ENCODE assay signal across 18 mouse cellular contexts in the genomic region with DNA sequence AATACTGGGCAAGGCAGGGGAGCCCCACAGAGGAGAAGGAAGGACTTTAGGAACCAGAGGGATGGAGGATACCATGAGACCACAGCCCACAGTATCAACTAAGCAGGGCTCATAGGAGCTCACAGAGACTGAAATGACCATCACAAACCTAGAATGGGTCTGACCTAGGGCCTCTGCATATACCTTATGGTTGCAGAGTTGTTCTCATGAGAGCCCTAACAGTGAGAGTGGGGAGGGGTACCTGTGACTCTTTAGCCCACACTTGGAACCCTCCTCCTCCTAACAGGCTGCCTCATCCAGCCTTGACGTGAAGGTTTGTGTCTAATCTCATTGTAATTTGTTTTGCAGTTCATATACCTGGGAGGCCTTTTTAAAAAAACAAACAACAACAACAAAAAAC. TPM values are rescaled to one million over a fixed set of nuclear protein-coding genes. Genes with fewer than 3 reads are reported as not detected.
DNase-seq lines count a peak whose midpoint lies in the region; ATAC-seq and TF ChIP-seq lines count a peak whose summit lies in the region.
"Had no signal": no experiment of that assay in that cellular context is flagged by ENCODE, and none has a peak within 500 bp of the region (broad histone marks: within the 10 kb centered on the region; RNA-seq: fewer than 3 reads in every experiment).

No protein-coding gene starts in this region.

- WGBS in forebrain, embryonic 15.5 days, result 86% methylated on average over 1 of the region's 1 CpGs
- WGBS in forebrain, postnatal 0 days, result 77% methylated on average over 1 of the region's 1 CpGs
- 91% methylated on average over 1 of the region's 1 CpGs for WGBS in intestine, embryonic 14.5 days
- WGBS in intestine, postnatal 0 days, result 91% methylated on average over 1 of the region's 1 CpGs
- 82% methylated on average over 1 of the region's 1 CpGs for WGBS in neural tube, embryonic 13.5 days

- H3K9me3 ChIP-seq in forebrain, embryonic 15.5 days, result no peaks in the 10 kb centered on the region
- no peaks in the 10 kb centered on the region for H3K9me3 ChIP-seq in forebrain, postnatal 0 days (ENCODE audit: low read length)
- H3K9me3 ChIP-seq in intestine, embryonic 14.5 days (ENCODE audit: control insufficient read depth, low read length), result no peaks in the 10 kb centered on the region
- H3K9me3 ChIP-seq in intestine, postnatal 0 days (ENCODE audit: control insufficient read depth), result no peaks in the 10 kb centered on the region
- H3K9me3 ChIP-seq in neural tube, embryonic 13.5 days, result no peaks in the 10 kb centered on the region
- H3K9me3 ChIP-seq: heart, embryonic 10.5 days; heart, embryonic 15.5 days; limb, embryonic 13.5 days; lung, embryonic 15.5 days had no signal

- H3K4me1 ChIP-seq in forebrain, embryonic 15.5 days, result 0 out of 2 replicates have a peak, but pooled peaks cover 2% of the 10 kb centered on the region
- no peaks in the 10 kb centered on the region for H3K4me1 ChIP-seq in forebrain, postnatal 0 days (ENCODE audit: insufficient read depth)
- H3K4me1 ChIP-seq in intestine, embryonic 14.5 days (replicated peaks; ENCODE audit: control insufficient read depth, insufficient read depth, low read length), result 0 out of 2 replicates have a peak, but pooled peaks cover 5% of the 10 kb centered on the region
- no peaks in the 10 kb centered on the region for H3K4me1 ChIP-seq in intestine, postnatal 0 days (replicated peaks; ENCODE audit: control insufficient read depth, insufficient read depth, low read length)
- no peaks in the 10 kb centered on the region for H3K4me1 ChIP-seq in neural tube, embryonic 13.5 days (replicated peaks)
- H3K4me1 ChIP-seq: heart, embryonic 15.5 days; limb, embryonic 13.5 days had no signal

- H3K9ac ChIP-seq in forebrain, embryonic 15.5 days (replicated peaks), result no peak overlapping the region
- H3K9ac ChIP-seq in forebrain, postnatal 0 days, result no peak overlapping the region
- H3K9ac ChIP-seq in intestine, embryonic 14.5 days (ENCODE audit: low read length), result no peak overlapping the region
- H3K9ac ChIP-seq in intestine, postnatal 0 days (ENCODE audit: low read depth, low read length), result no peak overlapping the region
- H3K9ac ChIP-seq in neural tube, embryonic 13.5 days, result no peak overlapping the region
- H3K9ac ChIP-seq: heart, embryonic 15.5 days; limb, embryonic 13.5 days; lung, embryonic 15.5 days had no signal

- H3K36me3 ChIP-seq in forebrain, embryonic 15.5 days, result peaks cover 23% of the 10 kb centered on the region
- peaks cover 27% of the 10 kb centered on the region for H3K36me3 ChIP-seq in forebrain, postnatal 0 days (ENCODE audit: insufficient read depth)
- peaks cover 42% of the 10 kb centered on the region for H3K36me3 ChIP-seq in intestine, embryonic 14.5 days (ENCODE audit: control insufficient read depth, insufficient read depth, low read length)
- peaks cover 22% of the 10 kb centered on the region; the same call in 1 of the 2 replicates for H3K36me3 ChIP-seq in intestine, postnatal 0 days (ENCODE audit: control insufficient read depth, insufficient read depth)
- peaks cover 47% of the 10 kb centered on the region for H3K36me3 ChIP-seq in neural tube, embryonic 13.5 days

- no peak overlapping the region for H3K4me2 ChIP-seq in forebrain, embryonic 15.5 days (replicated peaks)
- no peak overlapping the region for H3K4me2 ChIP-seq in forebrain, postnatal 0 days (ENCODE audit: low read depth)
- no peak overlapping the region for H3K4me2 ChIP-seq in intestine, embryonic 14.5 days (ENCODE audit: low read length)
- no peak overlapping the region for H3K4me2 ChIP-seq in intestine, postnatal 0 days (replicated peaks; ENCODE audit: low read depth)
- no peak overlapping the region for H3K4me2 ChIP-seq in neural tube, embryonic 13.5 days
- H3K4me2 ChIP-seq: heart, embryonic 15.5 days; limb, embryonic 13.5 days; liver, embryonic 11.5 days; lung, embryonic 15.5 days had no signal

- no peak for TF ChIP-seq CTCF in forebrain, postnatal 0 days (IDR thresholded peaks at IDR 0.05; ENCODE audit: low read depth)
- no peak for TF ChIP-seq CTCF in intestine, postnatal 0 days (IDR thresholded peaks at IDR 0.05; ENCODE audit: low read depth)

- no peak overlapping the region for H3K27ac ChIP-seq in forebrain, embryonic 15.5 days (replicated peaks)
- H3K27ac ChIP-seq in forebrain, postnatal 0 days (ENCODE audit: low read depth, low read length), result no peak overlapping the region
- H3K27ac ChIP-seq in intestine, embryonic 14.5 days (ENCODE audit: low read depth), result no peak overlapping the region
- H3K27ac ChIP-seq in intestine, postnatal 0 days (ENCODE audit: low read depth, low read length), result no peak overlapping the region
- H3K27ac ChIP-seq in neural tube, embryonic 13.5 days (replicated peaks), result 0 out of 2 replicates have a peak overlapping the region, but pooled peaks have one; percentile 6
- H3K27ac ChIP-seq: heart, embryonic 10.5 days; heart, embryonic 15.5 days; layer of hippocampus, adult 2 months; left cerebral cortex, adult 2 months; limb, embryonic 13.5 days; lung, embryonic 15.5 days; stomach, postnatal 0 days had no signal

- H3K27me3 ChIP-seq in forebrain, embryonic 15.5 days, result no peaks in the 10 kb centered on the region
- no peaks in the 10 kb centered on the region for H3K27me3 ChIP-seq in forebrain, postnatal 0 days (ENCODE audit: insufficient read depth, low read length)
- no peaks in the 10 kb centered on the region for H3K27me3 ChIP-seq in intestine, embryonic 14.5 days (replicated peaks; ENCODE audit: control insufficient read depth, insufficient read depth, low read length)
- no peaks in the 10 kb centered on the region for H3K27me3 ChIP-seq in intestine, postnatal 0 days (replicated peaks; ENCODE audit: control insufficient read depth, insufficient read depth, low read length)
- H3K27me3 ChIP-seq in neural tube, embryonic 13.5 days, result no peaks in the 10 kb centered on the region
- H3K27me3 ChIP-seq: heart, embryonic 15.5 days; limb, embryonic 13.5 days; lung, embryonic 15.5 days had no signal

- peak; percentile 33; the same call in 1 of the 2 replicates for ATAC-seq in forebrain, embryonic 15.5 days (replicated peaks)
- ATAC-seq in forebrain, postnatal 0 days, result no peak
- ATAC-seq in intestine, embryonic 14.5 days (replicated peaks; ENCODE audit: low FRiP score, low TSS enrichment, low read depth), result 0 out of 2 replicates have a peak, but pooled peaks have one; percentile 15
- ATAC-seq in intestine, postnatal 0 days, result no peak
- 0 out of 2 replicates have a peak, but pooled peaks have one; percentile 36 for ATAC-seq in neural tube, embryonic 13.5 days (ENCODE audit: low read depth)
- ATAC-seq: CD4-positive, CD25-positive, alpha-beta regulatory T cell, adult 4 months had no signal

- no peak for DNase-seq in forebrain, postnatal 0 days
- DNase-seq in intestine, embryonic 14.5 days (ENCODE audit: low spot score), result no peak
- DNase-seq in neural tube, embryonic 10.5 days (ENCODE audit: extremely low spot score, low spot score), result no peak
- no peak for DNase-seq in urinary bladder, postnatal 36 days (ENCODE audit: low spot score in 2 of 2)
- DNase-seq: thymus, adult 18-20 months had no signal

- H3K4me3 ChIP-seq in forebrain, embryonic 15.5 days, result no peak overlapping the region
- no peak overlapping the region for H3K4me3 ChIP-seq in forebrain, postnatal 0 days (ENCODE audit: low read depth, low read length)
- H3K4me3 ChIP-seq in intestine, embryonic 14.5 days (ENCODE audit: low read depth, low read length), result no peak overlapping the region
- H3K4me3 ChIP-seq in intestine, postnatal 0 days (ENCODE audit: low read depth, low read length), result no peak overlapping the region
- H3K4me3 ChIP-seq in neural tube, embryonic 13.5 days, result no peak overlapping the region
- H3K4me3 ChIP-seq: erythroblast, embryonic 14.5 days; heart, embryonic 10.5 days; heart, embryonic 15.5 days; layer of hippocampus, adult 2 months; left cerebral cortex, adult 2 months; limb, embryonic 13.5 days; lung, embryonic 15.5 days had no signal

RNA-seq across cellular contexts. Expression of a gene that starts 35.1 kb away (rescaled TPM):
- polyA plus RNA-seq in forebrain, embryonic 15.5 days (2015; fragmentation: Nextera tagmentation; extraction: Ambion mirVana), result 52.0 and 55.5 TPM in 2 replicates
- total RNA-seq in forebrain, postnatal 0 days (2014; rRNA removed), result 66.9 and 71.6 TPM in 2 replicates
- polyA plus RNA-seq in forebrain, postnatal 0 days (2015; fragmentation: Nextera tagmentation; extraction: Ambion mirVana), result 31.1 and 41.7 TPM in 2 replicates
- polyA plus RNA-seq in intestine, embryonic 14.5 days (2014; fragmentation: Nextera tagmentation; extraction: Ambion mirVana), result 25.0 and 26.3 TPM in 2 replicates
- polyA plus RNA-seq in intestine, postnatal 0 days (2015; fragmentation: Nextera tagmentation; extraction: Ambion mirVana), result 5.4 and 5.9 TPM in 2 replicates
- 47.2 and 54.5 TPM in 2 replicates for polyA plus RNA-seq in neural tube, embryonic 13.5 days (2015; fragmentation: Nextera tagmentation; extraction: Ambion mirVana)
- polyA plus RNA-seq: erythroblast, embryonic 14.5 days had no signal

RNA-seq across cellular contexts. Expression of a gene that starts 55.3 kb away (rescaled TPM):
- polyA plus RNA-seq in forebrain, embryonic 15.5 days (2015; fragmentation: Nextera tagmentation; extraction: Ambion mirVana), result 195 and 203 TPM in 2 replicates
- 147 and 199 TPM in 2 replicates for total RNA-seq in forebrain, postnatal 0 days (2014; rRNA removed)
- polyA plus RNA-seq in forebrain, postnatal 0 days (2015; fragmentation: Nextera tagmentation; extraction: Ambion mirVana), result 128 and 164 TPM in 2 replicates
- 266 and 283 TPM in 2 replicates for polyA plus RNA-seq in intestine, embryonic 14.5 days (2014; fragmentation: Nextera tagmentation; extraction: Ambion mirVana)
- 97.2 and 102 TPM in 2 replicates for polyA plus RNA-seq in intestine, postnatal 0 days (2015; fragmentation: Nextera tagmentation; extraction: Ambion mirVana)
- 175 and 178 TPM in 2 replicates for polyA plus RNA-seq in neural tube, embryonic 13.5 days (2015; fragmentation: Nextera tagmentation; extraction: Ambion mirVana)

Comparison
In these comparisons a context has a peak if more than half of its experiments do, and no peak if none do; other contexts are left out.
1. ATAC-seq: peak in forebrain, embryonic 15.5 days (single experiment), intestine, embryonic 14.5 days (single experiment) and neural tube, embryonic 13.5 days (single experiment); none in forebrain, postnatal 0 days (single experiment) and intestine, postnatal 0 days (single experiment).